Mouse (Mus musculus): Measurements from ENCODE around the gene Syt8. TPM values are rescaled to one million over a fixed set of nuclear protein-coding genes. Genes with fewer than 3 reads are reported as not detected.

The Syt8 gene
- polyA plus RNA-seq (2015; fragmentation: Nextera tagmentation; extraction: Ambion mirVana), result 0.24 and 0.30 TPM in 2 replicates

GRCm38 (mm10) chr7:142434137-142434865 is at the start of gene Syt8:
Gene Syt8 (plus strand): TSS chr7:142434850.

GRCm38 (mm10) chr7:142387419-142388148 is 47.1 kb upstream of the Syt8 start, which contains the start of gene Ctsd:
Gene Ctsd (minus strand): TSS chr7:142388038.

GRCm38 (mm10) chr7:142441585-142441984 is 6.9 kb downstream of the Syt8 start, which contains the start of gene Tnni2:
Gene Tnni2 (plus strand): TSS chr7:142441808.

GRCm38 (mm10) chr7:142460636-142461077 is 26.0 kb downstream of the Syt8 start, which contains the start of gene Lsp1:
Gene Lsp1 (plus strand): TSS chr7:142460809.

Other genes with a start within 250 kb of the Syt8 start
- not detected in 2 replicates for gene Gm10153, start 244.5 kb upstream of the Syt8 start, polyA plus RNA-seq (2015; fragmentation: Nextera tagmentation; extraction: Ambion mirVana)
- not detected in 2 replicates for gene Krtap5-3, start 233.5 kb upstream of the Syt8 start, polyA plus RNA-seq (2015; fragmentation: Nextera tagmentation; extraction: Ambion mirVana)
- gene Gm7579, start 223.0 kb upstream of the Syt8 start, polyA plus RNA-seq (2015; fragmentation: Nextera tagmentation; extraction: Ambion mirVana), result not detected in 2 replicates
- not detected in 2 replicates for gene Krtap5-5, start 204.9 kb upstream of the Syt8 start, polyA plus RNA-seq (2015; fragmentation: Nextera tagmentation; extraction: Ambion mirVana)
- not detected in 2 replicates for gene Gm40460, start 193.8 kb upstream of the Syt8 start, polyA plus RNA-seq (2015; fragmentation: Nextera tagmentation; extraction: Ambion mirVana)
- not detected in 2 replicates for gene Gm2431, start 176.5 kb upstream of the Syt8 start, polyA plus RNA-seq (2015; fragmentation: Nextera tagmentation; extraction: Ambion mirVana)
- not detected in 2 replicates for gene Gm4559, start 160.5 kb upstream of the Syt8 start, polyA plus RNA-seq (2015; fragmentation: Nextera tagmentation; extraction: Ambion mirVana)
- not detected in 2 replicates for gene Krtap5-1, start 137.7 kb upstream of the Syt8 start, polyA plus RNA-seq (2015; fragmentation: Nextera tagmentation; extraction: Ambion mirVana)
- not detected in 2 replicates for gene Krtap5-4, start 131.3 kb upstream of the Syt8 start, polyA plus RNA-seq (2015; fragmentation: Nextera tagmentation; extraction: Ambion mirVana)
- 0.92 and 1.7 TPM in 2 replicates for gene Ifitm10, start 61.1 kb upstream of the Syt8 start, polyA plus RNA-seq (2015; fragmentation: Nextera tagmentation; extraction: Ambion mirVana)
- gene Gm49369, start 52.2 kb upstream of the Syt8 start, polyA plus RNA-seq (2015; fragmentation: Nextera tagmentation; extraction: Ambion mirVana), result 1.6 TPM in 1 of 2 replicates, not detected in the other
- gene Ctsd, start 46.8 kb upstream of the Syt8 start, polyA plus RNA-seq (2015; fragmentation: Nextera tagmentation; extraction: Ambion mirVana), result 340 and 391 TPM in 2 replicates
- gene Tnni2, start 7.0 kb downstream of the Syt8 start, polyA plus RNA-seq (2015; fragmentation: Nextera tagmentation; extraction: Ambion mirVana), result 11,644 and 12,538 TPM in 2 replicates
- gene Lsp1, start 26.0 kb downstream of the Syt8 start, polyA plus RNA-seq (2015; fragmentation: Nextera tagmentation; extraction: Ambion mirVana), result 46.9 and 49.3 TPM in 2 replicates
- gene Tnnt3, start 64.0 kb downstream of the Syt8 start, polyA plus RNA-seq (2015; fragmentation: Nextera tagmentation; extraction: Ambion mirVana), result 12,415 and 13,066 TPM in 2 replicates
- 23.6 and 30.0 TPM in 2 replicates for gene Mrpl23, start 97.8 kb downstream of the Syt8 start, polyA plus RNA-seq (2015; fragmentation: Nextera tagmentation; extraction: Ambion mirVana)
- 2,785 and 3,469 TPM in 2 replicates for gene Igf2, start 232.0 kb downstream of the Syt8 start, polyA plus RNA-seq (2015; fragmentation: Nextera tagmentation; extraction: Ambion mirVana)
- gene Gm49394, start 235.1 kb downstream of the Syt8 start, polyA plus RNA-seq (2015; fragmentation: Nextera tagmentation; extraction: Ambion mirVana), result 2.1 and 2.3 TPM in 2 replicates

Data from skeletal muscle tissue, postnatal 0 days (tissue).